Mouse (Mus musculus) frontal cortex, adult 2 months (tissue): ENCODE data around the gene Rab34. TPM values are rescaled to one million over a fixed set of nuclear protein-coding genes. Genes with fewer than 3 reads are reported as not detected.

Experiments
- DNase-seq, 2 experiments: peaks; one replicate each; pipeline ENCODE4 v3.0.0; 2022; ENCODE audit warnings: low spot score in 1 of 2; ENCODE audit errors: extremely low spot score in 1 of 2
- polyA plus RNA-seq: library from polyadenylated mRNA; depleted of rRNA; stranded (reverse); fragments of >200 nt; gene quantifications from 2 replicates; pipeline ENCODE4 v1.2.3, GENCODE M21; 2012; rRNA removed

The Rab34 gene
- polyA plus RNA-seq = 62.3 and 68.1 TPM in 2 replicates

GRCm38 (mm10) chr11:78188331-78189233 lies at the start of gene Rab34:
Rab34 (plus strand) TSS chr11:78188430.
- peak in 1 of 2 experiments; percentile 70 for DNase-seq

GRCm38 (mm10) chr11:78140665-78141064 lies 47.6 kb upstream of the Rab34 start:
- DNase-seq = no peak

GRCm38 (mm10) chr11:78143520-78143919 lies 44.7 kb upstream of the Rab34 start:
- no peak for DNase-seq

- no peak for DNase-seq
These were observed 42.1 kb upstream of the Rab34 start for GRCm38 (mm10) chr11:78146168-78146567.

GRCm38 (mm10) chr11:78146707-78147543 lies 41.3 kb upstream of the Rab34 start:
- no peak for DNase-seq

- DNase-seq = no peak
These were observed 37.1 kb upstream of the Rab34 start for GRCm38 (mm10) chr11:78151161-78151560.

GRCm38 (mm10) chr11:78152299-78153231 lies 35.7 kb upstream of the Rab34 start:
- peak; percentile 83 to 87 for DNase-seq

- DNase-seq = no peak
These were observed 34.5 kb upstream of the Rab34 start for GRCm38 (mm10) chr11:78153778-78154177.

GRCm38 (mm10) chr11:78155674-78156073 lies 32.6 kb upstream of the Rab34 start:
- no peak for DNase-seq

GRCm38 (mm10) chr11:78156156-78156699 lies 32.0 kb upstream of the Rab34 start:
- no peak for DNase-seq

GRCm38 (mm10) chr11:78159096-78159495 lies 29.1 kb upstream of the Rab34 start:
- DNase-seq = peak; percentile 79 to 92

- no peak for DNase-seq
These were observed 28.7 kb upstream of the Rab34 start for GRCm38 (mm10) chr11:78159557-78159956.

- DNase-seq = no peak
These were observed 28.1 kb upstream of the Rab34 start for GRCm38 (mm10) chr11:78160171-78160570.

- DNase-seq = no peak
These were observed 27.6 kb upstream of the Rab34 start for GRCm38 (mm10) chr11:78160675-78161074.

- no peak for DNase-seq
These were observed 27.1 kb upstream of the Rab34 start for GRCm38 (mm10) chr11:78161169-78161568.

GRCm38 (mm10) chr11:78161968-78162367 lies 26.3 kb upstream of the Rab34 start:
- DNase-seq = no peak

- DNase-seq = no peak
These were observed 25.7 kb upstream of the Rab34 start for GRCm38 (mm10) chr11:78162504-78162903.

GRCm38 (mm10) chr11:78163045-78163444 lies 25.2 kb upstream of the Rab34 start:
- no peak for DNase-seq

- no peak for DNase-seq
These were observed 24.3 kb upstream of the Rab34 start for GRCm38 (mm10) chr11:78163681-78164603.
